Mouse (Mus musculus) ES-Bruce4 (cell line): ENCODE measurements around the gene Tmem151b. TPM values are rescaled to one million over a fixed set of nuclear protein-coding genes. Genes with fewer than 3 reads are reported as not detected.

Source experiments
- H3K27ac ChIP-seq: 2 replicates; pipeline ENCODE4 v1.5.1; 2012; ENCODE audit warnings: low read length, inconsistent platforms; ENCODE audit not compliant: insufficient read depth
- H3K27me3 ChIP-seq: 2 replicates; pipeline ENCODE4 v1.6.1; 2012; ENCODE audit warnings: mild to moderate bottlenecking, low read length, inconsistent platforms; ENCODE audit not compliant: control insufficient read depth, poor library complexity, insufficient read depth, severe bottlenecking
- H3K36me3 ChIP-seq: 2 replicates; pipeline ENCODE4 v1.6.1; 2012; ENCODE audit warnings: inconsistent platforms, mild to moderate bottlenecking, low read length, moderate library complexity; ENCODE audit not compliant: control insufficient read depth, poor library complexity, insufficient read depth, severe bottlenecking
- H3K4me1 ChIP-seq: one replicate; pipeline ENCODE4 v1.8.1; 2011; ENCODE audit warnings: low read length; ENCODE audit not compliant: control insufficient read depth, insufficient read depth
- H3K4me3 ChIP-seq: 2 replicates; pipeline ENCODE4 v1.5.1; 2011; ENCODE audit warnings: low read depth, mild to moderate bottlenecking, low read length
- H3K9ac ChIP-seq: 2 replicates; pipeline ENCODE4 v1.6.1; 2012; ENCODE audit warnings: low read depth, mild to moderate bottlenecking, inconsistent platforms; ENCODE audit not compliant: poor library complexity, severe bottlenecking
- H3K9me3 ChIP-seq: replicated peaks from 2 replicates; pipeline ENCODE4 v1.6.1; 2012; ENCODE audit warnings: mild to moderate bottlenecking, low read length, inconsistent platforms; ENCODE audit not compliant: control insufficient read depth, poor library complexity, insufficient read depth, severe bottlenecking
- CTCF ChIP-seq: IDR thresholded peaks from one replicate; pipeline ENCODE4 v1.8.1; 2011; ENCODE audit warnings: low read depth, low read length
- EP300 ChIP-seq: IDR thresholded peaks from 2 replicates; pipeline ENCODE4 v1.6.1; 2011; ENCODE audit warnings: low read depth, low read length; ENCODE audit not compliant: insufficient read depth
- POLR2A ChIP-seq: IDR thresholded peaks from one replicate; pipeline ENCODE4 v1.8.1; 2011; ENCODE audit warnings: low read length; ENCODE audit not compliant: insufficient read depth
- polyA plus RNA-seq: library from polyadenylated mRNA; stranded (reverse); fragments of >200 nt; gene quantifications from 2 replicates; pipeline ENCODE4 v1.2.4, GENCODE M21; 2011; ENCODE audit warnings: low read depth; ENCODE audit not compliant: missing spikeins, insufficient read depth, insufficient read length

Tmem151b gene
- polyA plus RNA-seq, 1 experiment: 1.5 TPM

DNA sequence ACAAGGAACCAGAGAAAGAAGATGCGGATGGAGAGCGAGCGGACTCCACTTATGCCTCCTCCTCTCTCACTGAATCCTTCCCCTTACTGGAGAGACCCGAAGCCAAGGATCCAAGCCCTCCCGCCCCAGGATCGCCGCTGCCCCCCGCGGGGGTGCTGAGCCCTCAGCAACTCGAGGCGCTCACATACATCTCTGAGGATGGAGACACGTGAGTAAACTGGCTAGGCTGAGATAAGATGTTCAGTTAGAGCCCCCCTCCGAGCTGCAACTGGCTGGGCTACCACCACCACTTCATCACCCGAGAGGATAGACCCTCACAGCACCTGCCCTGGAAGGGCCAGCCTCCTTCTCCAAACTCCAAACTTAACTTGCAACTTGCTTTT lies 6.6 kb upstream of the Tmem151b start:
- H3K27me3 ChIP-seq: no peaks in the 10 kb centered on the region
- TF ChIP-seq EP300 (no peak), CTCF (no peak), POLR2A (no peak)
- H3K27ac ChIP-seq: no peak overlapping the region
- H3K36me3 ChIP-seq: no peaks in the 10 kb centered on the region
- peak overlapping the region; percentile 79 for H3K4me3 ChIP-seq
- H3K9ac ChIP-seq: peak overlapping the region; percentile 78
- H3K9me3 ChIP-seq: no peaks in the 10 kb centered on the region
- no peaks in the 10 kb centered on the region for H3K4me1 ChIP-seq

DNA sequence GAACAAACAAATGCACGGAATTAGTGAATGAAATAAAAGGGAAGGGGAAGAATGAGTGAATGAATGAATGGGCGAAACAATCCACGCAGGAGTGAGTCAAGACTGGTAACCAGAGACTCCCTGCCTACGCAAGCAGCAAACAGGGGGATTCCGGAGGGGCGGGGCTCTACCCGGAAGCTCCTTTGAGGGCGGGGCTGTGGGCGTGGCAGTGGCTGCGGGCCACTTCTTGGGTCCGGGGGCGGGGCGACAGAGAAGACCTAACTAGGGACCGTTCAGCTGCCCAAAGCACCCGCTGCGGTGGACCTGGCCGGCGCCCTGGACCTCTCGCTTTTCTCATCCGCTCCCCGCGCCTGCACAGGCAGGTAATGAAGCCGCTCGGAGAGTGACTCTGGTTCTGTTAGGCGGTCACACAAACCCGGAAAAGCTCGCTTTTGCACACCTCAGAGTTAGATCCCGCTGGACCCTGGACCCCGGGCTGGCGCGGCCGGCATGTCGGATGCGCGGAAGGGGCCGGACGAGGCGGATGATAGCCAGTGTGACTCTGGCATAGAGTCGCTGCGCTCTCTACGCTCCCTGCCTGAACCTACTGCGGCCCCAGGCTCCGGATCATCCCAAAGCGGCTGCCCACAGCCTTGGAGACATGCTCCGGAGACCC lies 6.1 kb upstream of the Tmem151b start, which contains the start of gene Nfkbie:
Gene Nfkbie, plus strand, starts transcription at position 252 of the 655 bp plus-strand sequence.
- no peak within 1 kb of the TSS for H3K27ac ChIP-seq

DNA sequence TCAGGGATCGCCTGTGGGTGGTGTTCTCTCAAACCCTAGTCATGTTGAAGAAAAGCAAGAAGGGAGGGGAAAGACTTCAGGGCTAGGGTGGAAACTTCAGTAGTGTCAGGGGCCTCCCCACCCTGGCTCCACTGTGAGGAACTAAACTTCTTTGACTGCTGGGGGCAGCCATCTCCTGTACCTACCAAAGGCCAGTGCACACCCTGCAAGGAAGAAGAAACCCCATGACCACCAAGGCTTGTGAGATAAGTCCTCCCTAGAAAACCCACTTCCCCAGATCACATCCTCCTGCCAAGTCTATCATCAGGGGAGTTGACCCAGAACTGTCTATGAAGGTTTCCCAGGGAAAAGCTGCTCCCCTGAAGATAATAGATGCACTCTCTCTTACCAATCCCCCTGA lies 4.9 kb upstream of the Tmem151b start:
- TF ChIP-seq POLR2A (no peak), CTCF (no peak), EP300 (no peak)
- Histone ChIP-seq H3K4me1 (no peaks in the 10 kb centered on the region), H3K9me3 (no peaks in the 10 kb centered on the region), H3K36me3 (no peaks in the 10 kb centered on the region), H3K27ac (no peak overlapping the region), H3K9ac (no peak overlapping the region), H3K4me3 (no peak overlapping the region), H3K27me3 (no peaks in the 10 kb centered on the region)

More for the DNA sequence above, 6.1 kb upstream of the Tmem151b start, which contains the start of gene Nfkbie:
- TF ChIP-seq POLR2A (peak; percentile 45), CTCF (no peak)
- Histone ChIP-seq H3K27me3 (no peaks in the 10 kb centered on the region), H3K9me3 (no peaks in the 10 kb centered on the region), H3K36me3 (no peaks in the 10 kb centered on the region), H3K9ac (peak within 1 kb of the TSS; percentile 78), H3K4me3 (peak within 1 kb of the TSS; percentile 79), H3K4me1 (no peaks in the 10 kb centered on the region)

DNA sequence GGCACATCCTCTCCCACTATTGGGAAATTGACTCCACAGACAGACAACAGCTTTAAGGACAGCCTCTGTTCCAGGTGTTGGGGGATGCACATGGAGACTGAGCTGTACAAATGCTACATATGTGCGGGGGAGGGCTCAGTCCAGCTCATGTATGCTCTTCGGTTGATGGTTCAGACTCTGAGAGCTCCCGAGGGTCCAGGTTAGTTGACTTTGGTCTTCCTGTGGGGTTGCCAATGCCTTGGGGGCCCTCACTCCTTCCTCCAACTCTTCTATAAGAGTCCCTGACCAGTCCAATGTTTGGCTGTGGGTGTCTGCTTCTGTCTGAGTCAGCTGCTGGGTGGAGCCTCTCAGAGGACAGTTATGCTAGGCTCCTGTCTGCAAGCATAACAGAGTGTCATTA lies 3.6 kb upstream of the Tmem151b start:
- Histone ChIP-seq H3K9me3 (no peaks in the 10 kb centered on the region), H3K4me3 (no peak overlapping the region), H3K27me3 (no peaks in the 10 kb centered on the region), H3K4me1 (no peaks in the 10 kb centered on the region), H3K9ac (no peak overlapping the region), H3K36me3 (no peaks in the 10 kb centered on the region), H3K27ac (no peak overlapping the region)
- TF ChIP-seq EP300: no peak
- TF ChIP-seq POLR2A: no peak
- TF ChIP-seq CTCF: no peak

DNA sequence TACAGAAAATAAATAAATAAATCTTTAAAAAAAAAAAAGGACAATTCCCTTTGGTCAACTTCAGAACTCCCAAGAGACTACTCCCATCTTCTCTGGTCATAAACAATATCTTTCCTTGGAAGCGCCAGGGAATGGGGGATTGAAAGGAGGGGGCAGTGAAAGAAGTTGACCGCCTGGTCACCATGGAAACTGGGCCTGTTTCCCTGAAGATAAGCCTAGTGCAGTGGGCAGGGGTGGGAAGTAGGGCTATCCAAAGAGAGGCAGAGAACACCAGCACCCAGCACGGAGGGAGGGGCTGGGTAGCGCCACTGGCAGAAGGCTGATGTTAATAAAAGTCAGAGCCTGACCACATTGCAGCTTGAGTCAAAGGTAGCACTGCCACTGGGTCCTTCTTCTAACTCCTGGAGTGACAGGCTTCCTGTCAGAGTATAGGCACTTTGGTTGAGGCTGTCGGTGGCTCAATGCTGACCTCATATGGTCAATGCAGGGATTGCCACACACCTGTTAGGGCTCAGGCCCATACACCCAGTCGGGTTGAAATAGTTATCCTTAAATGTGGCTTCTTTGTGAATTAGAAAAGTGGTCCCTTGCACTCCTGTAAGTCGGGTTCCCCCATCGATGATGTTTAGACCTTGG lies 2.5 kb upstream of the Tmem151b start:
- Histone ChIP-seq H3K9me3 (no peaks in the 10 kb centered on the region), H3K9ac (no peak overlapping the region), H3K4me3 (no peak overlapping the region), H3K27ac (no peak overlapping the region), H3K36me3 (no peaks in the 10 kb centered on the region), H3K4me1 (no peaks in the 10 kb centered on the region), H3K27me3 (no peaks in the 10 kb centered on the region)
- TF ChIP-seq CTCF (peak; percentile 91), POLR2A (no peak)

DNA sequence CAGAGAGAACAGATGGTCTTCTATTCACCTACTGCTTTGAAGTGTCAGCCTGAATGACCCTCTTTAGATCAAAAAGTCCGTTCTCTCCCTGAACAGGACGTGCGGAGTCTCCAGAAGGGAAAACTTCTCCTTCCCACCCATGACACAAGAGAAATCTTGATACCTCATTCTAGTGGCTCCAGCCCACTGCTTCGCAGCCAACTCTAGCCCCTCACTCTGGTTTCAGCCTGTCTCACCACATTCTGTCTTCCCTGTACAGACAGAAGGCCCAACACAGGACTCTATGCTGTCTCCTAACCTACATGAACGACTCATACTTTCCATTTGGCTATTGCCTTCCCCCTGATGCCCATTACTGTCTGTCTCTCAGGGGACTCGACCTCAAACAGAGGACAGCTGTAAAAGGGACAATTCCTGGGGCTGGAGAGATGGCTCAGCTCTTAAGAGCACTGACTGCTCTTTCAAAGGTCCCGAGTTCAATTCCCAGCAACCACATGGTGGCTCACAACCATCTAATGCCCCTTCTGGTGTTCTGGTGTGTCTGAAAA lies 1.8 kb upstream of the Tmem151b start:
- H3K36me3 ChIP-seq: no peaks in the 10 kb centered on the region
- H3K9me3 ChIP-seq: no peaks in the 10 kb centered on the region
- H3K4me3 ChIP-seq: no peak overlapping the region
- no peak overlapping the region for H3K27ac ChIP-seq
- TF ChIP-seq POLR2A (no peak), EP300 (no peak), CTCF (no peak)
- no peak overlapping the region for H3K9ac ChIP-seq
- no peaks in the 10 kb centered on the region for H3K4me1 ChIP-seq
- no peaks in the 10 kb centered on the region for H3K27me3 ChIP-seq
